Mouse (Mus musculus) heart, adult 11 months (tissue): ENCODE measurements at regions not wholly inside any gene's neighbourhood (a gene's known extent, or its start where the extent isn't known, plus 50 kb on each side); places are given as distances from the start of the nearest gene placed in this dataset.
"Not testable (repeated sequence)": the region's sequence is repeated elsewhere in the genome, so short reads cannot be mapped to it uniquely, and the experiment has no call there.

Experiments used
- DNase-seq: peaks from one replicate; pipeline ENCODE4 v3.0.0; 2022

DNA sequence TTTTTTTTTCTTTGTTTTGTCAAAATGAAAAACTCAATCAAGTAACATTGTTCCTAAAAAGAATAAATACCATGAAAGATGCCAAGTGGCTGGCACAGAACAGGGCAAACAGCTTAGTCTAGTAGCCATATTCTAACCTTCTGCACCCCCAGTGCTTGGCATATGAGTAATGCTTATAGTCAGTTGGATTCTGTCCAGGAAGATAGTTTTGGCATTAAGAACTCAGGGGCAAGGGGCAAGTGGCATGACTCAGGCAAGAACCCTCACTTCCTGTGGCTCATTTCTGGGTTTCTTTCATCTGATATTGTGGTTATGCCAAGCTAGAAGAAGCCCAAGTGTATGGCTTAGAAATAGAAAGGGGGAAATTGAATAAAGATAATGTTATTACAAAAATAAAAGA lies 314.1 kb upstream of the Maf start:
- DNase-seq: peak; percentile 15

DNA sequence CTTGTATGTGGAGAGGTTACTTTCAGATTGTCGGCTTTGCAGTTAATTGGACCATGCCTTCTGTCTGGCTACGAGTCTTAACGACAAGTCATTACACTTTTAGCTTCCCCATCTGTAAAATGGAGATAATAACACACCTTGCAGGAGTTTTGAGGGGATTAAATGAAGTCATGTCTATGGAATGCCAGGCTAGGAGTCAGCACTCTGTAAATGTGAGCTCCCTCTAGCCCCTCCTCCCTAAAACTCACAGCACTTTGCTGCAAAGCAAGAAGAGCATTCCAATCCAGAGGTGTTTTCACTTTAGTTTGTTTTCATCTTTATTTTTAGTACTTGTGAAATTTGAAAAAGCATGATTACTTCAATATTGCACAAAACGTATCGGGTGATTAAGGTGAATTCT lies 287.7 kb upstream of the Maf start:
- peak; percentile 4 for DNase-seq

DNA sequence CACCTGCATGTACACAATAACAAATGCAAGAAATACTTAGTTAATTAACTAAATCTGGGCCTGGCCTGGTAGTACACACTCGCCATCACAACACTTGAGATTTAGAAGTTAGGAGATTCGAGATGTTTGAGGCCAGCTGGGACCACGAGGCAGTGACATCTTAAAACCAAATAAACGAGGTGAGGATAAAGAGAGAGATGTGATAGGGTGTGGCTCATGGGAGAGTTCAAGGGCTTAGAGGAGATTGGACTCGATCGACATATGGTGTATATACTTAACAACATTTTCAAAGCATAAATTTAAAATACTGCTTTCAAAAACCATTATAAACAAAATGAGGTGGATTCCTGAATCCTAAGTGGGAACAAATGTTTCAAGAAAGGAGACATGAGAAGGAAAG lies 284.4 kb upstream of the Maf start:
- DNase-seq: peak; percentile 39

DNA sequence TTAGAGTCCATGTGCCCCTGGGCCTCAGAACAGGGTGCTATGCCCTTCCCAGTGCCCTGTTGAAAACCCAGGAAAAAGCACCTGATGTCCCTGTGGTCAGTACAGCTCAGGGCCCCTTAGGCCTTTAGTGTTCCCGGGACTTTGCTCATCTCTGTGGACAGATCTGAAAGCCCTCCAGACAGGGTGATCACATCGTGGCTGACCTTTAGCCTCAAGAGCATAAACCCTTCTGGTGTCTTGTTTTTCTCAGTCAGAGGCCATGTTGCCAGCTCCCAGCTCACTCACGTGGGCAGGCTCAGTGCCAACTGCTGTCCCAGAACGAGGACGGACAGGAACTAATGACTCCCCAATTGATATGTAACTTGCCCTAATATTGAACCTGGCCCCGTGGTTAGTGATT lies 275.8 kb upstream of the Maf start:
- peak; percentile 85 for DNase-seq

DNA sequence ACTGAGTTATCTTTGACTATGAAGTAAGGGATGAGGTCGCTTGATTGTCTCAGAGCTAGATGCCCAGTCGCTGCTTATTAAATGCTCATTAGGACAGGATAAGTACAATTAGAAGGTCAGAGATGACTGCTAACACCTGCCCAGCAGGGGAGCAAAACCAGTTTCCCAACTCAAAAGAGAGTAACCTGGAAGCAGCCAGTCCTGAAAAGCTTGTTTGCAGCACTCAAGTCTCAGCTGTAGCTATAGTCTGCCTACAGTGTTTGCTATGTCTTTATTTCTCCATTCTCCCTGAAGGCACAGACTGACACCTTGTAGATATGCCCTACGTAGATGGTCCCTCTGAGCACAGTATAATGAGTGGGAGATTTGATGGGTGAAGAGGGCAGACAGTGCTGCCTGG lies 274.7 kb upstream of the Maf start:
- peak; percentile 65 for DNase-seq

DNA sequence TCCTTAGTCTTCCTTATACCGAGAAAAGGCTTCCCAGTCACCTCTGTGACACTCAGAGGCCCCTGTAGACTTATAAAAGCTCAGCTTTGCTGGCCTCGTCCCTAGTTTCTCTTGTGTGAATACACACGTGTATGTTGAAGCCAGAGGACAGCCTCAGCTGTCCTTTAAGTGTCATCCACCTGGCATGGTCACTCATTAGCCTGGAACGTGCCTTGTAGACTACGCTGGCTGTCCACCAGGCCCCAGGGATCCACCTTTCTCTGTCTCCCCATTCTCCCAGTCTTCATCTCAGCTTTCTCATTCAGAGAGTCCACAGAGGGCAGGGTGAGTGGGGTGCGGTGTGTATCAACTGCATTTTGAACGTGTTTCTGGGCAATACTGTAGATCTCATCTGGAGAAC lies 273.8 kb upstream of the Maf start:
- DNase-seq: no peak

DNA sequence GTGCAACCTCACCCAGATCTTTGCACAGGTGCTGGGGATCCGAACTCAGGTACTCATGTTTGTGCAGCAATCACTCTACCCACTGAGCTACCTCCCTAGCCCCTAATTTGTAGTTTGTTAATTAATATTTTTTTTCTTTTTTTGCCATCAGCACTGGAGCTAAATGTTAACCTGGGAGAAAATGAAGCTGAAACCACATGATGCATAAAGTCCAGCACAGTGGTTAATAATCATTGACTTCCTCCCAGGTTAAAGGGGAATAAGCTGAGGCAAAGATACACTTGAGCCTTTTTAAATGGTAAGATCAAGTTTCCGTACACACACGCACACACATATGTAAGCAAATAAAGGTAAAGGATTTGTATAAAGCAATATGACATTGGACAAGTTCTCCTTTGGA lies 273.0 kb upstream of the Maf start:
- DNase-seq: no peak

DNA sequence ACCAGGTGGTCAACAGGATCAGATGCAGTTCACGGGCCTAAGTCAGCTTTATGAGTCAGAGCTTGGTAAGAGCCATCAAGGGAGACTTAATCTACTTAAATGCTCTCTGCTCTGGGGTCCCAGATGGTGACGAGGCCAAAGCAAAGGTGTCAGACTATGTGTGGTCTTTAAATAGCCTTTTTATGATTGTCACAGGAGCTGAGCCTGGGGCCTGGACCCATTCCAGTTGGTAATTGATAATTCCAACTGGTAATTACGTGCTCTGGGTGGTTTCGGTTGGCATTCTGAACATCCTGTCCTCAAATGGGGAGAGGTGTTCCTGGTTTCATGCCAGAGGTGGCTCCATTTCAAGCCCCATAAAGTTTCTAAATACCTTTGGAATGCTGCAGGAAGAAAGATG lies 269.6 kb upstream of the Maf start:
- no peak for DNase-seq

DNA sequence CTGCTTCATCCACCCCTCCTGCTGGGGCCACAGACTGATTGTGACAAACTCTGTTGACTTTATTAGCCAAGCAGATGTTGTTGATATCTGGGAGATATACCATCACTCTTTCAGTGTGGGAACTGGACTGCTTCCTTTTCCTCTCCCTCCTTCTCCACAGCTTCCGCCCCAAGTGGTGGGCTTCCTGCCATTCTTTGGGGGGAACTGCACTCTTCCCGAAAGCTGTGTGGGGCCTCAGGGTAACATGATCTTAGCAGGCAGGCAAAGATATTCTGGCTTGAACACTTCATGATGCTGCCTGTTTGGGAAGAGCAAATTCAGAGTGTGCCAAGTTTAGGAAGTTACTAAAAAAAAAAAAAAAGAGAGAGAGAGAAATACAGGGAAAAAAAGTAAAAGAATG lies 267.1 kb upstream of the Maf start:
- DNase-seq: no peak

DNA sequence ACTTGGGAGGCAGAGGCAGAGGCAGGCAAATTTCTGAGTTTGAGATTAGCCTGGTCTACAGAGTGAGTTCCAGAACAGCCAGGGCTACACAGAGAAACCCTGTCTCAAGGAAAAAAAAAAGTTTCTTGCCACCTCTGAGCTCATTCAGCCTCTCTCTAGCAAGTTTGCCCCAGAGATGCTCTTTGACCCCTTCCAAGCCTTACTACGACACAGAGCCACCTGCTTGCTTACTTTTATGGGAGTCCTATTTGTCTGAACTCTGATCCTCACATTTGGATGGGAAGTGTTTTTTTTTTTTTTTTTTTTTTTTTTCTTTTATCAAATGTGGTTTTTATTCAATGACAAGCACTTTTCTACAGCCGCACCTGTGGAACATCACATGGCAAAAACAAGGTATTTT lies 263.8 kb upstream of the Maf start:
- DNase-seq: not testable (repeated sequence)

DNA sequence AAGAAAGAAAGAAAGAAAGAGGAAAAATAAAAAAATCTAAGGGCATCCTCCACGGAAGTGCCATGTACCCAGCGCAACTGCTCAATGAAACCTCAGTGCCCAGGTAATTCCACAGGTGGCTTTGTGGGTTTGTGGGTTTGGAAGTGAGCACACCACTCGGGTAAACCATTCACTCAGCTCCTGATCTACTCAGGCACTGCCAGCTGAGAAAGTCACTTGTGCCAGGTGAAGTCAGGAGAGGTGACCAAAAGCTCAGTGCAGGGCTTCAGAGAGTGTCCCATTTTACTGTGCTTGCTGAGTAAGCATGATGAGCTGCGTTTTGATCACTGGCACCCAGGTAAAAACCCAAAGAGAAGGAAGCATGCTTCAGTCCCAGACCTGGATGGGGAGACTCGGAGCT lies 260.5 kb upstream of the Maf start:
- peak; percentile 64 for DNase-seq

DNA sequence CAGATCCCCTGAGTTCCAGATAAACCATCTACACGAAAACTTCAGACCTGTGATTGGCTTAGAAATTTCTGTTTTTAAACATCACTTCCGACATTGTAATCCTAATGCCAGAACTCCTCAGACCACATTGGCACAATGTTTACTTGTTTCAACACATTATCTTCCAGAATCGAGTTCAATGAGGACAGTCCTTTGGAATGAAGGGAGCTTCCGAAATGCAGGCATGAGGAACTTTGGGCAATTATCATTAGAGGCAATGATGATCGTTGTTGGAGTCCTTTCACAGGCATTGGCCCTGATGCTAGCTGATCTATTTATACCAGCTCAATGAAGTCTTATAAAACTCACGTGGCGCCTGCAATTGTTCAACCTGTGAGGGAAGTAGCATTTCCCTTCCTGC lies 258.4 kb upstream of the Maf start:
- DNase-seq: peak; percentile 61

DNA sequence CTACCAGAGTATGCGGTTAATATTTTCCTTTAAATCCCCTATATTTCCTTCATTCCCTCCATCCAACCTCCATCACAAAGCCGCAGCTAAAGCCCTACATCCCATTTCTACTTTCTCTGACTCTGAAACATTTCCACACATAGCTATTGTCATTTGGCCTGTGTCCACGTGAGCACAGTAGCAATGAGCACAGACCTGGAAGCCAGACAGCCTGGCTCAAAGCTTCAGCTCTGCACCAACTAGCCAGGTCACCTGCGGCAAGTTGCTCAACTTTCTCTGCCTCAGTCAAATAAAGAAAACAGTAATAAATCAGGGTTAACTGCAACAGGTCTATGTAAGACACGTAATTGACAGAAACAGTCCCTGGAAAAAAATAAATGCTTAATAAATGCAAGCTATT lies 247.8 kb upstream of the Maf start:
- DNase-seq: peak; percentile 27

DNA sequence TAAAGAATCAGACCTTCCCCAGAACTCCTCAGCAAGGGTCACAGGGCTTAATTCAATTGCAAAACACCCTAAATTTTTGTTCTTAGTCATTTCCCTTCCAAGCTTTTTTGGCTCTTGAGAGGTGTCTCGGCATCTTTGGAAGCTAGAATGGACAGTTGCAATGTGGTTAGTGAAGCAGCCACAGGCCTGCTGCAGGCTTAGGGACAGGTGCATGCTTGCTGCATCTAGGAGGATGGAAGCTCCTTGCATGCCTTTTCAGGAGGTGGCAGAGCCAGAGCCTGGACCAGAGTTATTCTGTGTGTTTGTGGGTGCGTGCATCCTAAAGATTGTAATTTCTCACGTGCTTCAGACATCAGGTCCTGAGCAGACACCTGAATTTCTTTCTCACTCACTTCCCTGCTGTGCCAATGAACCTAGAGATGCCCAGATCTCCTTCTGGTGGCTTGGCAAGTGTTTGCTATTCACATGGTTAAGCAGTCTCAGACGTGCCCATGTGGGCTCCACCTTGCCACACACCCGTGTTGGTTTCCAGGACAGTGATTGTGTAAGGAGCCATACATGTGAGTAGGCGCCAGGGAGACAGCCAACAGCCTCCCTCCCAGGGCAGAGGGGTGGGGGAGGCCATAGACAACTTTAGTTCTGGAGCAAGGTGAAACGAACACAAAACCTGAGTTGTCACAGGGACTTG lies 246.3 kb upstream of the Maf start:
- DNase-seq: no peak

DNA sequence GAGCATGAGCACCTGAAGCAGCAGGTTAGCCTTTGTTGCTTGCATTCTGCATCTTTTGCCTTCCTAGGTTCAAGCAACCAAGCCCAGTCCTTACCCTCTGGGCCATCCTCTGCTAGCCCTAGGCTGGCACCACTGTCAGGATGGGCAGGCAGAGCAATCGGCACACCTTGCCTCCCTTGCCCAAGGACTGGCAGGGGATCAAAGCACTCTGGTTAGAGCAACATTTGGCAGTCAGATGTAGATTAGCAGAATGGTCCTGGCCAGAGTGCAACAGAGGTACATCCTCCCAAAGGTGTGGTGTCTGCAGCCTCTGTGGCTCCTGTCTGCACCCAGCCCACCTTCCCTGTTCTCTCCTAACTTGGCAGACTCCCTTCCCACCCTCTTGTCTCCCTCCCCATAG lies 244.9 kb upstream of the Maf start:
- no peak for DNase-seq

DNA sequence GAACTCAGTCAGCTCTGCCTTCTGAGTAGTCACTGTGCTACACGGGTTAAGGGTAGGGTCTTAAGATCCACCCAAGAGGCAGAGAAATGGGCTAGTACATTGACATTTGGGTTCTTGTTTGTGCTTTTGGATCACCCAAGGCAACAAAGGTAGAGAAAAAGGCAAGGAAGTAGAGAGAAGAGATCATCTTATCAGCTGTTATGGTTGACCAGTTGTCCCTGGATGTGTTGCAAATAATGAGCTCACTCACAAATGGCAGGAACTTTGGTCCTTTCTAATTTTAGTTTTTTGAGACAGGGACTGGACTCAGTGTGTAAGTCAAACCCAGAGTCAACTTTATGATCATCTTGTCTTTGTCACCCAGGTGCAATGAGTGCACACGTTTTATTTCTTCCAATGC lies 241.3 kb upstream of the Maf start:
- peak; percentile 9 for DNase-seq

DNA sequence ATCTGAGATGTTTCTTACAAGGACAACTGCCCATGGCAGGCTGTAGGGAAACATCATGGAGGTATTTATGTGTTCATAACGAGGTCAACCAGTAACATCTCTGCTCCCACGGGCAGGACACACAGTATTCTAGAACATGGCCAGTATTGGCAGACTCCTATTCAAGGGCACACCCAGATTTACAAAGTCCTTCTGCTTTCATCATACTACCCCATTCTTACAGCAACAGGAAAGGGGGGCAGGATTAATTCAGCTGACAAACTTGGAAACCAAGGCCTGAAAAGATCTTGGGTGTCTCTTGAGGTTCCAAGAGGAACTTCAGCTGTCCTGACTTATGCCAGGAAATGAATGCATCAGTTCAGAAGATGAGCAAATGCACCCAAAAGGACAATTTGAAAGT lies 240.4 kb upstream of the Maf start:
- DNase-seq: peak; percentile 46

DNA sequence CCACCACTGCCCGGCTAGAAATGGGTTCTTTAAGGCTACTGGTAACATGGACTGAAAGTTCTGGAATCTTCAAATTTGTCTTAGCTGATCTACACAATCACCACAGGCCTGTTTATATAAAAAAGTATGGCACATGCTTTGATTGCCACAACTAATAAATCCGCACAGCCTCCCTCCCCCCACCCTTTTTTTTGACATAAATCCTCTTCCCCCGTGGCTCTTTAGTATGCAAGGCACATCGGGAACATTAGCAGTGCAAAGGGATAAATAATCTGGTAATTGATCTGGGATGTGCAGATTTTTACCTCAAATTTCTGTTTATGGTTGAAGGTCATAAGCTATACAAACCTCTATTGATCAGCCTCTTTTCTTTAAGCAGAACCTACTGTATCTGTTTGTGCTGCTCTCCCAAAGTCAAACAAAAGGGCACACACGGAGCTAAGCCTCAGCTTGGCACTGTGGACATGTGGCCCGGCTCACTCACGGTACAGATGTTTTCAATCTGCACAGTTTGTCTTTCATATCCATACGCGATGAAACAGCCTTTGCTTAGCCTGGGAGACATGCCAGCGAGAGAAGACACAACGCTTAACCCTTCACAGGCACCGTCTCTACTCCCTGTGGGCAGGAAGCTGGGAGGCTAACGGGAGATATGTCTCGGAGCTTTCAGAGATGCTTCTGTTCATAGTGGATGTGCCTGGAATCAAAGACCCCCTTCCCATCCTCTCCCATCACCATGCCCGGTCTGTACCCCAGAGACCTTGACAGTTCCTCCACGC lies 235.3 kb upstream of the Maf start:
- peak; percentile 86 for DNase-seq

DNA sequence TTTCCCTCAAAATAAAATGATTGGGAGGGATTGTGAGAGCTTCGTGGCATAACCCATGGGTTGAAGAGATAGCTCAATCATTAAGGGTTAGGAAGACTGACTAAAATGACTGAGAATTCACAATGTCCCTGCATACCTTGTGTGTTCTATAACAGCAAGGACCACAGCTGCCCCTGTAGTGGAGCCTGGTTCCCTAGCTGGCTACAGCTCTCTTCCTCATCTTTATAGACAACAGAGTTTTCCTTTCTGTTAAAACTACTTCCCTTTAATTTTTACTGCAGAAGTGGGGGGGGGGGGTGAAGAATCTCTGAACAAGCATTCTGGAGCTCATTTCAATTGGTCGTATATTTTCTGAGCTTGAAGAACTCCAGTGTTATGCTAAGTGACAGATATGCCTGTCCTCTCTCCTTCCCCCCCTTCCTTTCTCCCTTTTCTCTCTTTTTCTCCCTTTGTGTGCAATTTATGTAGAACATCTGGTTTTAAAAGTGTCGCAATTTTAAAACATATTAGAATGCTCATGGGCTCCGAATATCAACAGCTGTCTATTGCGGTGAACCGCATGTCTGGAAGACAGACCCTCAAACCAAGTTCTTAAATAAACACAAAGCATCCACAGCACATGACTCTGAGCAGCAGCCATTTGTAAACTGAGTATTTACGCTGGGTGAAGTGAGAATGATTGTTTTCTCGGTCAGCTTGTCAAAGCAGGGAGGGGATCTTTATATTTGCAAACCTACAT lies 222.0 kb upstream of the Maf start:
- no peak for DNase-seq

DNA sequence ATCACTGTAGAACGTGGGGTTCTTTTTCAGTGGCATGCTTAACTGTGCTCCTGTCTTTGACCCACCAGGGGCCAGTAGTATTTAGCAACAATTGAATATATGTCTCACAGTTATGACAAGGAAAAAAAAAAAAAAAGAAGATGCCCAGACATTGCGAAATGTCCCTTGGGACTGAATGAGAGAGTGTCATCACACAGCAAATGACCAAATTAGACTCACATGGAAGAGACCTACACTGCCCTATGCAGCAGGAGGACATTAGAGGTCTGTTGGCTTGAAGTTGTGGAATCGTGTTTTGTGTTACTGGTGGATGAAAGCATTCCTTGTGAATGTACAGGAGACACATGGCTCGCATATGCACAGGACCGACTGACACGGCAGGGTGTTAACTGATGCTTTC lies 214.3 kb upstream of the Maf start:
- DNase-seq: no peak

DNA sequence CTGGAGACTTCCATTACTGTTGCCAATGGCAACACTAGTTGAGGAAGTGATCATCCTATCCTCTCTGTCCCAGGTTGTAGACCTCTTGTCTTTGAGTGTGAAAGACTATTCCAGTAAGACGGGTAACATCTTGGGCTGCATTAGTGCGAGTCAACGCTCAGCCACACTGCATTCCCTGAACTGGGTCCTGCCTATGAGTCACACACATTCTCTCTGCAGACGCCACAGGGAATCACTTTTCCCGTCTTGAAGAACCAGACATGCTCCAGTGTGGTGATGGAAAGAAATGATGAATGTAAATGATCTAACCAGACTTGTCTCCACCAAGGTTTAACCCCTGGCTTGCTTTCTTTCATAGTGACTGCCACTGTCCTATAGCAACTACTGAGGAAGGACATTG lies 199.1 kb upstream of the Maf start:
- no peak for DNase-seq

DNA sequence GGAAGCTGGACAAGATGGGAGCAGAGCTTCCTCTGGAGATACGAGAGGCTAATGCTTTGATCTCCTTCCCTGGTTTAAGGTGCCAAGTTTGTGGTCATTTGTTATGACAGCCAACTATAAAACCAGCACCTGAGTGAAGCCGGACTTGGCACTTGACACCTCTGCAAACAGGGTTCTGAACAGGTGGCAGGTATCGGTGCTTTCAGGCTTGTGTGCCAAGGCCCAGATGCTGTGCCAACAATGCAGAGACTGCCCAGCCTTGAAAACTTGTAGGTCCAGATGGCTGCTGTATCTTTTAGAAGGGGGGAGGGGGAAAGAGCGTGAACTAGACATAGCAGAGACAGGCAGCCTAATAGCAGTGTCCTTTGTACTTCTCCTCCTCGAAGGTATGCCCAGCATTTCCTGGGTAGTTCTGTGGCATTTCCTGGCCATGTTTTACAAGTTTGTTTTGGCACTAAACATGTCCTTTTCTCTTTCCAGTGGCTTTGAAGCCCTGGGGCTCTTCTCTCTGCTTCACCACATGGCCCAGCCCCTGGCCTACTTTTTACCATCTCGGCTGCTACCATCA lies 196.3 kb upstream of the Maf start:
- DNase-seq: peak; percentile 73

DNA sequence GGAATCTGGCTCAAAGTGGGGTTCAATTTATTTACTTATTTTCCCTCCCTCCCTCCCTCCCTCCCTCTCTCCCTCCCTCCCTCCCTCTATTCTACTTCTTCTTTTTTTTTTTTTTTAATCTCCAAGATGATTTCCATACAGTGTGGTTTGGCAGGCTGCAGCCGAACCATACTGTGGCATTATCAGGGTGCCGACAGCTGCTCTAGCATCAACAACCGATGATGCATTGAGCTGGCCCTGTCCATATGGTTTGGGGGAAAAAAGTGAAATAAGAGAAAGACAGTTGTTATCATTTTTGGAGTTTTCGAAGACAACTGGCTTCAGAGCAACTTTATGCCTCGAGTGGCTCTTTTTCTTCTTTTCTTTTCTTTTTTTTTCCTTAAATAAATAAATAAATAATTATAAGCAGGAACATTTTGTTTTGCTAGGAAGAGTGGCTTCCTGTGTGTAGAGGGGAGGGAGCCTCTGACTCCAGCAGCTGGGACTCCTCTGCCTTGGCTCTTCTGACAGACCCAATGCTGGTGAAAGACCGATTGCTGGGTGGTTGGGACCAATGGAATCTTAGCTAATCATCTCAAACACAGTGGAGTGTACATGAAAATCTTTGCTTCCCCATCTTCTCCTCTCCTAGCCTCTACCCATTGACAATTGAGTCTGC lies 190.1 kb upstream of the Maf start:
- peak; percentile 93 for DNase-seq
